Mouse (Mus musculus) stomach, postnatal 0 days (tissue): ENCODE measurements at regions not wholly inside any gene's neighbourhood (a gene's known extent, or its start where the extent isn't known, plus 50 kb on each side); places are given as distances from the start of the nearest gene placed in this dataset.

Experiments
- ATAC-seq: fragments of 200-750 bp; cut with Nextera tagmentation; 2 replicates; pipeline ENCODE4 v1.8.0; 2017; ENCODE audit not compliant: low FRiP score, low TSS enrichment
- DNase-seq: peaks from one replicate; pipeline ENCODE4 v3.0.0-alpha.2; 2016; ENCODE audit warnings: low spot score
- H3K27ac ChIP-seq: fragments of 300-500 bp; sonication (generic); replicated peaks from 2 replicates; pipeline ENCODE4 v1.5.1; 2014; ENCODE audit warnings: mild to moderate bottlenecking, control low read depth
- H3K27me3 ChIP-seq: fragments of 300-500 bp; sonication (generic); 2 replicates; pipeline ENCODE4 v1.6.1; 2014; ENCODE audit warnings: low read length; ENCODE audit not compliant: control insufficient read depth, insufficient read depth
- H3K36me3 ChIP-seq: fragments of 300-500 bp; sonication (generic); 2 replicates; pipeline ENCODE4 v1.6.1; 2014; ENCODE audit warnings: low read length, mixed read lengths; ENCODE audit not compliant: control insufficient read depth, insufficient read depth
- H3K4me1 ChIP-seq: fragments of 300-500 bp; sonication (generic); replicated peaks from 2 replicates; pipeline ENCODE4 v1.6.1; 2014; ENCODE audit warnings: antibody characterized with exemption; ENCODE audit not compliant: control insufficient read depth, insufficient read depth
- H3K4me2 ChIP-seq: fragments of 300-500 bp; sonication (generic); replicated peaks from 2 replicates; pipeline ENCODE4 v1.6.1; 2014; ENCODE audit warnings: low read depth, mild to moderate bottlenecking, control low read depth, moderate library complexity
- H3K4me3 ChIP-seq: fragments of 300-500 bp; sonication (generic); 2 replicates; pipeline ENCODE4 v1.5.1; 2014; ENCODE audit warnings: low read depth, low read length, control low read depth
- H3K9ac ChIP-seq: fragments of 300-500 bp; sonication (generic); 2 replicates; pipeline ENCODE4 v1.6.1; 2014; ENCODE audit warnings: mild to moderate bottlenecking, low read length, control low read depth, mixed read lengths
- H3K9me3 ChIP-seq: fragments of 300-500 bp; sonication (generic); 2 replicates; pipeline ENCODE4 v1.6.1; 2016; ENCODE audit warnings: low read length; ENCODE audit not compliant: control insufficient read depth
- CTCF ChIP-seq: IDR thresholded peaks from 2 replicates; pipeline ENCODE4 v1.5.1; 2016; ENCODE audit warnings: antibody characterized with exemption, low read depth, mild to moderate bottlenecking, moderate library complexity
- EP300 ChIP-seq: optimal IDR thresholded peaks from 2 replicates; pipeline ENCODE3; 2016; ENCODE audit warnings: antibody characterized with exemption
- WGBS: fragments of 180-500 bp; shearing (Covaris S2); extraction: QIAGEN DNeasy Blood & Tissue Kit; methylation state at CpG from one replicate; pipeline ENCODE4 v1.1.7; 2014; 5-methylcytosine and 5-hydroxymethylcytosine counted together

GRCm38 (mm10) chr3:115604734-115605279 lies 110.1 kb downstream of the S1pr1 start:
- TF ChIP-seq CTCF (no peak), EP300 (no peak)
- no peak overlapping the region for H3K4me3 ChIP-seq
- H3K27me3 ChIP-seq: no peaks in the 10 kb centered on the region
- DNase-seq: no peak
- H3K9me3 ChIP-seq: no peaks in the 10 kb centered on the region
- no peaks in the 10 kb centered on the region for H3K4me1 ChIP-seq
- no peak overlapping the region for H3K4me2 ChIP-seq
- ATAC-seq: no peak
- WGBS: 54% methylated on average over 5 of the region's 5 CpGs
- H3K36me3 ChIP-seq: no peaks in the 10 kb centered on the region
- H3K27ac ChIP-seq: no peak overlapping the region
- no peak overlapping the region for H3K9ac ChIP-seq

- H3K27me3 ChIP-seq: no peaks in the 10 kb centered on the region
- no peak overlapping the region for H3K9ac ChIP-seq
- 73% methylated on average over 7 of the region's 7 CpGs for WGBS
- H3K9me3 ChIP-seq: no peaks in the 10 kb centered on the region
- no peak overlapping the region for H3K27ac ChIP-seq
- H3K4me3 ChIP-seq: no peak overlapping the region
- ATAC-seq (no peak), DNase-seq (no peak)
- no peaks in the 10 kb centered on the region for H3K4me1 ChIP-seq
- no peak overlapping the region for H3K4me2 ChIP-seq
- no peaks in the 10 kb centered on the region for H3K36me3 ChIP-seq
- no peak for TF ChIP-seq EP300
- TF ChIP-seq CTCF: no peak
These were observed 110.6 kb downstream of the S1pr1 start for GRCm38 (mm10) chr3:115604267-115604666.

DNA sequence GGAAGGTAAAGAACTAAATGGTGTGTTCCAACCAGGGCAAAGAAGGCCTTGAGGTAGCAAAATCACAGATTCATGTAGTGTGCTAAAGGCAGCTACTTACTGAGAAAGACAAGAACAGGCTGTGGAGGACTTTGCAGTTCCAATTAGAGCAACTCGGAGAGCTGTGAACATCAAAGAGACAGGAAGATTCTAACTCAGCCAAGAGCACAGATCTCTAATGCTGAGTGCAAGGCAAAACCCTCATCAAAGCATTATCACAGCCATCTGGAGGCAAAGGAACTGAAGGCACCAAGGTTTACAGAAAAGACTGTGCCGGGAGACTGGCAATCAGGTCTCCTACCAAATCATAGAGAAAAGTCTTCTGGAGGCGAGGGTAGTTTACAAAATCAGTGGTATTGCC lies 111.1 kb downstream of the S1pr1 start:
- Histone ChIP-seq H3K4me3 (no peak overlapping the region), H3K9ac (no peak overlapping the region), H3K9me3 (no peaks in the 10 kb centered on the region), H3K4me1 (no peaks in the 10 kb centered on the region), H3K27ac (no peak overlapping the region), H3K36me3 (no peaks in the 10 kb centered on the region), H3K4me2 (no peak overlapping the region), H3K27me3 (no peaks in the 10 kb centered on the region)
- ATAC-seq (no peak), DNase-seq (no peak)
- TF ChIP-seq CTCF (no peak), EP300 (no peak)
- 79% methylated on average over 3 of the region's 3 CpGs for WGBS

DNA sequence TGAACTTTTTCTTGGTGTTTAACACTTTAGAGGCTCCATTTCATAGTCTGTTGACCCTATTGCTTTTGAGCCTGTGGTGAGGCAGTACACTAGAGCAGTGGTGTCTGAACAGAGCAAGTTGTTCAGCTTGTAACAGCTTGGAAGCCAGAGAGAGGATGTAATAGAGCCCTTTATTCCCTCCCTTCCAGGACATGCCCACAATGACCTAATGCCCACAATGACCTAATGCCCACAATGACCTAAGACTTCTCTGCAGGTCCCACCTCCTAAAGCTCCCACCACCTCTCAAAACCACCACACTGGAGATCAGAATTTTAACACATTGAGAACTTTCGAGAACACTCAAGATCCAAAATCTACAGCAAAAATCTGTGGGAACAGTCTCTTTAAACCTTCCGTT lies 115.6 kb downstream of the S1pr1 start:
- H3K27me3 ChIP-seq: no peaks in the 10 kb centered on the region
- H3K4me3 ChIP-seq: no peak overlapping the region
- H3K9me3 ChIP-seq: no peaks in the 10 kb centered on the region
- no peaks in the 10 kb centered on the region for H3K36me3 ChIP-seq
- ATAC-seq: no peak
- H3K4me1 ChIP-seq: no peaks in the 10 kb centered on the region
- no peak for DNase-seq
- no peak for TF ChIP-seq EP300
- no peak for TF ChIP-seq CTCF
- no peak overlapping the region for H3K4me2 ChIP-seq
- H3K9ac ChIP-seq: no peak overlapping the region
- 93% methylated on average over 2 of the region's 2 CpGs for WGBS
- H3K27ac ChIP-seq: no peak overlapping the region

DNA sequence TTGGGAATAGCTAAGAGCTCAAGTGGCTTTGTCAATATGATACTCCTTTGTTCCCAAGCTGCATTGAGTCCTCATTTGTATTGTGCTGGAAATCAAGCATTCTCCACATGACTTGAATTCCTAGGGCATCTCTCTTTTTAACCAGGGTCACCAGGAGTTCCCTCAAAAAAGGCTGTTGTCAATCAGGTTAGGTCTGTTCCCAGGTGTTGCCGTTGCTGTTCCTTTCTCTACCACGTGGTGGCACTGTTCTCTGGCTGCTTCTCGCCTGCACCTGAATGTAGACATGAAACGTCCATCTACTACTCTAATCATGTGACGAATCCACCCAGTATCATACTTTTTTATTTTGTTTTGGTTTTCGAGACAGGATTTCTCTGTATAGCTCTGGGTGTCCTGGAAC lies 118.3 kb downstream of the S1pr1 start:
- Histone ChIP-seq H3K4me1 (no peaks in the 10 kb centered on the region), H3K9me3 (no peaks in the 10 kb centered on the region), H3K27me3 (no peaks in the 10 kb centered on the region), H3K4me3 (no peak overlapping the region), H3K4me2 (no peak overlapping the region), H3K9ac (no peak overlapping the region), H3K36me3 (no peaks in the 10 kb centered on the region), H3K27ac (no peak overlapping the region)
- ATAC-seq (no peak), DNase-seq (peak; percentile 70)
- 31% methylated on average over 6 of the region's 6 CpGs for WGBS
- peak; percentile 85 for TF ChIP-seq CTCF
- no peak for TF ChIP-seq EP300

DNA sequence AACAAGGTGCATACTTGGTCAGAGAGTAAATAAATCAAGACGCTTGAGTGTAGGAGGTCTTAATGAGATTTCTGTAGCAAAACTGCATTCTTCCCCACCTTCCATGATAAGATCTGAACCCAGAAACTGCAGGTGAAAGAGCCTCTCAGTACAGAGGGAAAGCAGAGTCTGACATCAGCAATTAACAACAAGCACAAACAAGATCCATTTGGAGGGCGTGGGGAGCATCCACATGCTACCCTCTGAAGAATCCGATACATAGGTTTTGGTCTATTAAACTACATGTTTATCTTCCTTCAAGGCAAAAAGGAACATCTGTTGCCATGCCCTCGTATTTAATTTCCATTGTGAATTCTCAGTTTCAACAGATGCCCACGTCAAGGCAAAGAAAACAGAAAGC lies 124.2 kb downstream of the S1pr1 start:
- H3K27me3 ChIP-seq: no peaks in the 10 kb centered on the region
- TF ChIP-seq CTCF (no peak), EP300 (no peak)
- no peaks in the 10 kb centered on the region for H3K36me3 ChIP-seq
- H3K4me1 ChIP-seq: no peaks in the 10 kb centered on the region
- no peak overlapping the region for H3K4me3 ChIP-seq
- H3K27ac ChIP-seq: no peak overlapping the region
- ATAC-seq: no peak
- H3K4me2 ChIP-seq: no peak overlapping the region
- no peaks in the 10 kb centered on the region for H3K9me3 ChIP-seq
- 63% methylated on average over 5 of the region's 5 CpGs for WGBS
- no peak for DNase-seq
- H3K9ac ChIP-seq: no peak overlapping the region
